Mouse (Mus musculus): ENCODE results near the gene Sbk2. TPM values are rescaled to one million over a fixed set of nuclear protein-coding genes. Genes with fewer than 3 reads are reported as not detected.

The Sbk2 gene
- total RNA-seq, 2 experiments from 2014 or later = 13.0 to 15.9 TPM

DNA sequence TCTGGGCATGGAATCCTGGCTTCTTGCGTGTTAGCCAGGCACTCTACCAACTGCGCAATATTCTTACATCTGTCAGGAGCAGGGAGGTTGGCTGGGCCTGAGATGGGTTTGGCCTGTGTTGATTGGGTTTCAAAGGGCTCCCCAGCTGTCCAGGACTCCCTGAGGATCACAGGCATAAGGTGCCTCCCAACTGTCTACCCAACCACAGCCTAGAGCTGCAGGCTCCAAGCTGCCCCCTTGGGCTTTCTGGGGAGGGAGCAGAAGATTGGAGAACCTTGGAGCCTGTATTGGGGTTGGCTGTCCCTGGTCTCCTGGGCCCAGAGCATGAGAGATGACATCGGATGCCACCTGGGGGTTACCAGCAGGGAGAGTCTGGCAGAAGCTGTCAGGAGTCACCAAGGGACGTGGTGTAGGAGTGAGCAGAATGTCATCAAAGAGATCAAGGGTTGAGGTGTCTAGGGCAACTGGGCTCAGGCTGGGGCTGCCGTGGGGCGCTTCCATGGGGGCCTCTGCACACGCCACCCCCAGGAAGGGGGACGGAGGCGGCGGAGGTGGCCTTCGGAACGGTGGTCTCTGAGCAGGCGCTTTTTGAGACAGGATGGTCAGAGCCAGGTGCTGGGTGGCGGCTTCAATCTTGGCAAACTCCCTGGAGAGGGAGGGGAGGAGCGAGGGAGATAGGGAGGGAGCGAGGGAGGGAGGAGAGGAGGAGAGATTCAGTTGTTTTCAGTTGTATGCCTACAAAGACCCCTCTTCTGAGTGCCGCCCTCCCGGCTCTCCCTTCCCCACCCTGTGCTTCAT lies 65.2 kb downstream of the Sbk2 start:
- peak in 1 of 2 experiments; percentile 15 for DNase-seq (ENCODE audit: low spot score in 2 of 2)

DNA sequence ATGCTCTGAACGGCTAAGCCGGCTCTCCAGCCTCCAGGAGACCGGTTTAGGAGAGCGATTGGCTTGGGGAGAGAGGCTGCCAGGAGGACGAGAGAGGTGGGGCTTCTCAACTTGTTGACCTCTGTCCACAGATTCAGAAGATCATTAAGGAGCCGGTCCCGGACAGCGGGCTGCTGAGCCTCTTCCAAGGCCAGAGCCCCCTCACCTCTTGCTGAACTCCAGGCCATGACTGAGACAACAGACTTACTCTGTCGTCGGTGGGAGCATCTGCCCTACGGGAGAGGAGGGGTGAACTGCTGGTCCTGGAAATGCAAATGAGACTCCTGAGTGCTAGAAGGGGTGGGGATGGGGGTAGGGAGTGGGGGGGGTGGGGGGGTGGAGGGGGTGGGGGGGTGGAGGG lies 69.0 kb downstream of the Sbk2 start:
- no peak for DNase-seq (ENCODE audit: low spot score in 2 of 2)

Other genes starting within 250 kb of the Sbk2 start
- gene Tmem150b, start 239.2 kb downstream of the Sbk2 start, total RNA-seq (2021) = under 1 TPM; 0.13 to 0.29 TPM
- gene Kmt5c, start 224.3 kb downstream of the Sbk2 start, total RNA-seq (2021) = 10 to 100 TPM; 33.2 to 39.2 TPM
- gene Cox6b2, start 211.3 kb downstream of the Sbk2 start, total RNA-seq (2021) = 1 to 10 TPM; 7.6 to 8.0 TPM
- not detected for gene Fam71e2, start 193.1 kb downstream of the Sbk2 start, total RNA-seq (2021)
- gene Il11, start 181.5 kb downstream of the Sbk2 start, total RNA-seq (2021) = under 1 TPM; 0.18 to 0.29 TPM
- not detected for gene Tmem190, start 181.5 kb downstream of the Sbk2 start, total RNA-seq (2021)
- 1 to 10 TPM; 3.7 to 5.2 TPM for gene Tmem238, start 174.8 kb downstream of the Sbk2 start, total RNA-seq (2021)
- 1,000 to 10,000 TPM; 1,080 to 1,143 TPM for gene Rpl28, start 171.5 kb downstream of the Sbk2 start, total RNA-seq (2021)
- gene Ube2s, start 151.8 kb downstream of the Sbk2 start, total RNA-seq (2021) = 100 to 1,000 TPM; 122 to 140 TPM
- under 1 TPM in 1 of 2 experiments, not detected in 1; 0.05 TPM for gene Shisa7, start 119.7 kb downstream of the Sbk2 start, total RNA-seq (2021)
- gene Isoc2b, start 94.1 kb downstream of the Sbk2 start, total RNA-seq (2021) = 1 to 10 TPM; 2.3 to 2.5 TPM
- gene Isoc2a, start 87.3 kb downstream of the Sbk2 start, total RNA-seq (2021) = 10 to 100 TPM; 10.7 to 11.7 TPM
- gene Gm36210, start 57.9 kb downstream of the Sbk2 start, total RNA-seq (2021) = not detected
- gene Zfp628, start 49.2 kb downstream of the Sbk2 start, total RNA-seq (2021) = 10 to 100 TPM; 14.0 to 14.6 TPM
- 1 to 10 TPM; 4.6 to 5.2 TPM for gene Nat14, start 42.4 kb downstream of the Sbk2 start, total RNA-seq (2021)
- 10 to 100 TPM; 67.3 to 73.3 TPM for gene Ssc5d, start 38.6 kb downstream of the Sbk2 start, total RNA-seq (2021)
- gene Sbk3, start 6.8 kb upstream of the Sbk2 start, total RNA-seq (2021) = under 1 TPM in 1 of 2 experiments, not detected in 1; 0.13 TPM
- 10 to 100 TPM; 17.9 to 22.2 TPM for gene Zfp579, start 31.8 kb upstream of the Sbk2 start, total RNA-seq (2021)
- gene Zfp524, start 50.0 kb upstream of the Sbk2 start, total RNA-seq (2021) = 1 to 10 TPM; 9.0 to 9.6 TPM
- gene Fiz1, start 50.3 kb upstream of the Sbk2 start, total RNA-seq (2021) = 10 to 100 TPM; 25.5 to 28.9 TPM
- gene Gm44973, start 51.1 kb upstream of the Sbk2 start, total RNA-seq (2021) = not detected
- gene Zfp865, start 56.0 kb upstream of the Sbk2 start, total RNA-seq (2021) = 10 to 100 TPM; 24.5 to 27.4 TPM
- under 1 TPM; 0.80 to 0.91 TPM for gene Ccdc106, start 56.1 kb upstream of the Sbk2 start, total RNA-seq (2021)
- gene 4632433K11Rik, start 69.7 kb upstream of the Sbk2 start, total RNA-seq (2021) = not detected
- 1 to 10 TPM; 5.8 to 6.6 TPM for gene Zfp784, start 74.0 kb upstream of the Sbk2 start, total RNA-seq (2021)
- 10 to 100 TPM; 10.1 to 11.6 TPM for gene Zfp580, start 87.1 kb upstream of the Sbk2 start, total RNA-seq (2021)
- gene U2af2, start 97.7 kb upstream of the Sbk2 start, total RNA-seq (2021) = 100 to 1,000 TPM; 117 to 127 TPM
- gene Epn1, start 115.8 kb upstream of the Sbk2 start, total RNA-seq (2021) = 100 to 1,000 TPM; 112 to 117 TPM
- gene Rfpl4, start 152.5 kb upstream of the Sbk2 start, total RNA-seq (2021) = not detected
- 1 to 10 TPM in 1 of 2 experiments, under 1 TPM in 1; 0.54 to 1.8 TPM for gene Rasl2-9, start 161.5 kb upstream of the Sbk2 start, total RNA-seq (2021)
- not detected for gene Vmn1r55, start 185.3 kb upstream of the Sbk2 start, total RNA-seq (2021)
- gene Vmn1r56, start 232.3 kb upstream of the Sbk2 start, total RNA-seq (2021) = not detected

All from gastrocnemius, postnatal 4 days (tissue).